Mouse (Mus musculus) neural tube, embryonic 13.5 days (tissue): ENCODE results near the gene Lrrtm4. TPM values are rescaled to one million over a fixed set of nuclear protein-coding genes. Genes with fewer than 3 reads are reported as not detected.

Experiments used
- ATAC-seq: fragments of 200-750 bp; cut with Nextera tagmentation; 2 replicates; pipeline ENCODE4 v1.8.0; 2017; ENCODE audit warnings: low read depth, mild to moderate bottlenecking, moderate TSS enrichment, moderate library complexity
- H3K27ac ChIP-seq: fragments of 300-500 bp; sonication (generic); replicated peaks from 2 replicates; pipeline ENCODE4 v1.5.1; 2015; ENCODE audit warnings: moderate library complexity, mild to moderate bottlenecking, inconsistent platforms
- H3K27me3 ChIP-seq: fragments of 300-500 bp; sonication (generic); 2 replicates; pipeline ENCODE4 v1.6.1; 2015; ENCODE audit warnings: mild to moderate bottlenecking, inconsistent platforms
- H3K36me3 ChIP-seq: fragments of 300-500 bp; sonication (generic); 2 replicates; pipeline ENCODE4 v1.6.1; 2015; ENCODE audit warnings: mild to moderate bottlenecking, inconsistent platforms
- H3K4me1 ChIP-seq: fragments of 300-500 bp; sonication (generic); replicated peaks from 2 replicates; pipeline ENCODE4 v1.6.1; 2015; ENCODE audit warnings: inconsistent platforms
- H3K4me2 ChIP-seq: fragments of 300-500 bp; sonication (generic); 2 replicates; pipeline ENCODE4 v1.6.1; 2015; ENCODE audit warnings: inconsistent platforms, mild to moderate bottlenecking, moderate library complexity
- H3K4me3 ChIP-seq: fragments of 300-500 bp; sonication (generic); 2 replicates; pipeline ENCODE4 v1.5.1; 2015; ENCODE audit warnings: mild to moderate bottlenecking, inconsistent platforms
- H3K9ac ChIP-seq: fragments of 300-500 bp; sonication (generic); 2 replicates; pipeline ENCODE4 v1.6.1; 2015; ENCODE audit warnings: moderate library complexity, mild to moderate bottlenecking, inconsistent platforms
- H3K9me3 ChIP-seq: fragments of 300-500 bp; sonication (generic); 2 replicates; pipeline ENCODE4 v1.6.1; 2016; ENCODE audit warnings: inconsistent platforms
- WGBS: fragments of 180-500 bp; shearing (Covaris S2); methylation state at CpG from one replicate; pipeline ENCODE4 v1.1.7; 2015; 5-methylcytosine and 5-hydroxymethylcytosine counted together
- polyA plus RNA-seq: library from polyadenylated mRNA; unstranded; fragments of >200 nt; fragmentation: Nextera tagmentation; extraction: Ambion mirVana; gene quantifications from 2 replicates; pipeline ENCODE4 v1.2.1, GENCODE M21; 2015

The Lrrtm4 gene
- polyA plus RNA-seq, 1 experiment from 2014 or later = 11.1 TPM

DNA sequence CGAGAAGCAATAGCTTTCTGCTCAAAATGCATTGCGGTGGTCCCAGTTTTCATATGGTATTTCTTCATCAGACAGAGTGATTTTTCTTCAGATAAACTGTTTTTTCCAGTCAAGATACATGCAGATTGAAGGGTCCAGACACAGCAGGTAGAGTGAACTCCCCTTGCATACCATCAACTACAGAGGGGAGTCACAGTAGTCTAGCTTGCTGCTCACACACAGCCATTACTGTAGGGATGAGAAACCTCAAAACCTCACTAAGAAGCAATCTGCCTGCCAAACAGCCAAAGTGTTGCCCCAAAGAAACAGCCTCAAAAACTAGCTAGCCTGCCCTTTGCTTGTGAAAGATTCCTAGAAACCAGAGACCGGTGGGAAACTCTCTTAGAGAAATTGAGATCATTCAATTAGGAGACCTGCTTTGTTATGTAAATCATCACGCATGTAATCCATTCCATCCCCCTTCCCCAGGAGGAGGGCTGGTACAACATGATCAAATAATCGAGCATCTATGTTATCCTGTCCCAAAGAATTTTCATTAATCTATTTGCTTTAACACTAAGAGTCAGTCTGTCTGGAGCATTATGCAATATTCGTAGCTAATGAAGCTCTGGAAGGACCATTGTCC is 166.9 kb downstream of the Lrrtm4 start:
- no peak overlapping the region for H3K4me3 ChIP-seq
- no peaks in the 10 kb centered on the region for H3K4me1 ChIP-seq
- 59% methylated on average over 6 of the region's 6 CpGs for WGBS
- ATAC-seq = no peak
- H3K27ac ChIP-seq = no peak overlapping the region
- H3K4me2 ChIP-seq = no peak overlapping the region
- no peaks in the 10 kb centered on the region for H3K27me3 ChIP-seq
- H3K9me3 ChIP-seq = no peaks in the 10 kb centered on the region
- no peaks in the 10 kb centered on the region for H3K36me3 ChIP-seq
- H3K9ac ChIP-seq = no peak overlapping the region

DNA sequence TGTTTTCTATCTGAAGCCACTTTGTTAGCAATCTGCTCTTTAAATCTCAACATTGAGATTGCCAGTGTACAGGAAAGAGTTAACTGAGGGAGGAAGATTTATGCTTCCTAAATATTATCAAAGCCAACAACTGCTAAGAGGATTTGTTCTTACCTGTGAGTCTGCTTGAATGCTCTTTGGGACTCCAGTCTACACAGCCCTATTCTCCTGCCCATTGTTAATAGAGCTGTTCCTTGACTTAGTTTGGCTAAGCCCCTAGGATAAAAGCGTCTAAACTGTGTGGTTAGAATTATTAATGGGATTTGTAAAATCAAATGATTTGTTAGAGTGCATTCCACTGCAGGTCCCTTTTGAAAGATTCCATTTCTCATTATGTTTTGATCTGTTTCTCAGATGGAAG is 168.1 kb downstream of the Lrrtm4 start:
- H3K4me1 ChIP-seq = no peaks in the 10 kb centered on the region
- 62% methylated on average over 1 of the region's 1 CpGs for WGBS
- no peak overlapping the region for H3K9ac ChIP-seq
- no peak overlapping the region for H3K27ac ChIP-seq
- H3K36me3 ChIP-seq = no peaks in the 10 kb centered on the region
- H3K4me2 ChIP-seq = no peak overlapping the region
- ATAC-seq = no peak
- H3K4me3 ChIP-seq = no peak overlapping the region
- H3K9me3 ChIP-seq = no peaks in the 10 kb centered on the region
- no peaks in the 10 kb centered on the region for H3K27me3 ChIP-seq

DNA sequence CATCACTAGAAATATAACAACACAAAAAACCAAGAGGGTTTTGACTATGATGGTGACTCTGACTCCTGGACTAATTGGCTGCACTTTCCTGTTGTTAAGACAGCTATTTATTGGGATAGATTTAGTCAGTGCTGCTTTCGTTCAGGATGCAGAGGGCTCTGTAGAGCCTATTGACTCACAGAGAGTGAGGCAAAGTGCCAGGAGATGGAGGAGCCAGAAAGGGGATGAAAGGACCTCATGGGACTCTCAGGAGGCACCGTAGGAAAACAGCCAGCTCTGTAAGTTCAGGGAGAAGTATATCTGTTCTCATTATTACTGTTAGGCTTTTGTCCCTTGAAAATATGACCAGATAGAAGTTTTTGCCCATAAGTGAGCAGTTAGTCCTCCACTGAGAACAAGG is 190.8 kb downstream of the Lrrtm4 start:
- 53% methylated on average over 2 of the region's 2 CpGs for WGBS
- no peaks in the 10 kb centered on the region for H3K36me3 ChIP-seq
- no peak overlapping the region for H3K4me3 ChIP-seq
- no peak overlapping the region for H3K9ac ChIP-seq
- no peak overlapping the region for H3K27ac ChIP-seq
- H3K4me1 ChIP-seq = no peaks in the 10 kb centered on the region
- H3K9me3 ChIP-seq = no peaks in the 10 kb centered on the region
- H3K27me3 ChIP-seq = no peaks in the 10 kb centered on the region
- H3K4me2 ChIP-seq = no peak overlapping the region
- no peak for ATAC-seq

DNA sequence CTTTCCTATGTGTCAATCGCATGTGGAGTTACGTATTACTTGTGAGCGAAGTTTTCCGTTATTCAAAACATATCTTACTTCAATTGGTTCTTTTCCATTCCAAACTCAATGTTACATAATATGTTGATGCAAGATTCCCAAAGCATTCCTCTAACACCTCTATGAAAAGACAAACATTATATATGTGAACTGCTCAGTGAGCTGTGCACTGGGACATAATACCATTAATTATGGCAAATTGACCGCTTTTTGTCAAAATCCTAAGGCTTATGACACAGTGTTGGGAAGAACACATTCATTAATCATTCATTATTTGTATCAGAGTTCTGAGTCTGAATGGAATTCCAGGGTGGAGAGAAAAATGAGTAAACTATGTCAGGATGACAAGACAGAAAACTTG is 191.6 kb downstream of the Lrrtm4 start:
- H3K36me3 ChIP-seq = no peaks in the 10 kb centered on the region
- no peak for ATAC-seq
- no peaks in the 10 kb centered on the region for H3K9me3 ChIP-seq
- H3K9ac ChIP-seq = no peak overlapping the region
- H3K27me3 ChIP-seq = no peaks in the 10 kb centered on the region
- no peak overlapping the region for H3K4me2 ChIP-seq
- WGBS = 91% methylated on average over 5 of the region's 5 CpGs
- H3K27ac ChIP-seq = no peak overlapping the region
- no peak overlapping the region for H3K4me3 ChIP-seq
- no peaks in the 10 kb centered on the region for H3K4me1 ChIP-seq

DNA sequence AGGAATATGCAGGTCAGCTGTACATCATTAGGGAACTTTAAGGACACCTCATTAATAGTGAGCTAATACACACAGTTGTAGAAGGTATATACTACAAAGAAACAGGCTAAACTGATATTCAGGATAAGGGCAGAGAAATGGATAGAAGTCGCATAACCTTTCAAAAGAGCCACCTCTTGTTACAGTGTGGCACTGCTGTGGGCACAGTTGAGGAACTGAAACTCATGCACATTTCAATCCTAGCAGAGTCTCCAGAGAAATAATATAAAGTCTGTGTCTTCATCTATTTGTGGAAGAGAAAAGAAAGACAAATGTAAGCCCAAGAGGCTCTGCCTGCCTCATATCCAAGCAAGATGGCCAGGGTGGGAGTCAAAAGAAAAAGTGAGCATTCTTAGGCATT is 242.9 kb downstream of the Lrrtm4 start:
- H3K27ac ChIP-seq = no peak overlapping the region
- H3K9me3 ChIP-seq = no peaks in the 10 kb centered on the region
- no peaks in the 10 kb centered on the region for H3K4me1 ChIP-seq
- H3K9ac ChIP-seq = no peak overlapping the region
- H3K4me2 ChIP-seq = no peak overlapping the region
- ATAC-seq = no peak
- H3K4me3 ChIP-seq = no peak overlapping the region
- no peaks in the 10 kb centered on the region for H3K36me3 ChIP-seq
- WGBS = 100% methylated on average over 1 of the region's 1 CpGs
- no peaks in the 10 kb centered on the region for H3K27me3 ChIP-seq

DNA sequence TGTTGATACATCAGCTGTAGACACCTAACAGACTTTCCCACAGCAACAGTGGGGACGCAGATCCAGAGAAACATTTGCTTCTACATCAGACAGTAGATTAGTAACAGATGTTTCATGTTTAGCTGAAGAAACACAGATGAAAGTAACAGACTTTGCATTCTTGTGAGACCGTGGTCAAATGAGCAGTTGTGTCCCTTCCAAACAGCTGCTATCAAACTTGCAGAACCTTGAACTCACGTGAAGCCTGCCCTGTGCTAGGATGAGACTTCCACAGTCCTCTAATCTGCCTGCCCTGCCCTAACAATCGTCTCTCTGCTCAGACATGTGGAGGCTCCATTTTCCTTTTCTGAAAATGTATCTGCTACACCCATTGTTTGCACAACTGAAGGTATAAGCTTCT is 245.3 kb downstream of the Lrrtm4 start:
- Histone ChIP-seq H3K4me3 (no peak overlapping the region), H3K4me1 (no peaks in the 10 kb centered on the region), H3K36me3 (no peaks in the 10 kb centered on the region), H3K27me3 (no peaks in the 10 kb centered on the region), H3K9ac (no peak overlapping the region), H3K27ac (no peak overlapping the region), H3K4me2 (no peak overlapping the region), H3K9me3 (no peaks in the 10 kb centered on the region)
- WGBS = 83% methylated on average over 4 of the region's 4 CpGs
- ATAC-seq = no peak

DNA sequence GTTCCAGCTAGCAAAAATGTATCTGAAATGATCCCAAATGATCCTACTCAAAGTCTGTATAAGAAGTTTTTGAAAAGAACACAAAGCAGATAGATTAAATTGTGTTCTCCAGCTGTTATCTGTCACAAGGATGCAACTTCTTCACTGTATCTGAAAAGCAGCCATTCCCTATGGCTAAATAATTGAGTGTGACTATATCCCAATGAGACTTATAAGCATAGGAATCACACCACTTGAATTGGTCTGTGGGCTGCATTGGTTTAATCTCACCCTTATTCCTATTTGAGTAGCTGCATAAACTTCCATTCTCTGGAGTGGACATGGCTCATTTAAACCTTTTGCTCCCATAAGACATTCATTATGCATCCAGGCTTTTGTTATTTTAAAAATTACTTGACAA is 245.9 kb downstream of the Lrrtm4 start:
- no peak for ATAC-seq
- Histone ChIP-seq H3K36me3 (no peaks in the 10 kb centered on the region), H3K9ac (no peak overlapping the region), H3K27me3 (no peaks in the 10 kb centered on the region), H3K9me3 (no peaks in the 10 kb centered on the region), H3K27ac (no peak overlapping the region), H3K4me2 (no peak overlapping the region), H3K4me1 (no peaks in the 10 kb centered on the region), H3K4me3 (no peak overlapping the region)

DNA sequence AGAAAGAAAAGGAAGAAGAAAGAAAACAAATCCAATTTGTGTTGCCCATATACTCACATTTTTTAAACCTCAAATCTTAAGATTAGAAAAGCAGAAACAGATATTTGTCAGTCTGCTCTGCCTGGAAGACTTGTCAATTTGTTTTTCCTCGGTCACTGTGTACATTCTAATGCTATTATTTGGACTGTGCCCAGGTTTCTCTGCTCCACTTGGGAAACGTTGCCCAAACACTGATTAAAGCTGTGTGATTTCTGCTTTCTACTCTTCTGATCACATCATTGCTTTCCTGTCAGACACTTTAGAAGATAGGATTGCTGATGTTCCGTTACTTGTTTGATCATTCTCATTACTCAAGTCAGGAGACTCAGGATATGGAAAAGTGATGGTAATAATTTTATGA is 247.1 kb downstream of the Lrrtm4 start:
- Histone ChIP-seq H3K27me3 (no peaks in the 10 kb centered on the region), H3K4me3 (no peak overlapping the region), H3K9ac (no peak overlapping the region), H3K4me2 (no peak overlapping the region), H3K9me3 (no peaks in the 10 kb centered on the region), H3K4me1 (no peaks in the 10 kb centered on the region), H3K36me3 (no peaks in the 10 kb centered on the region), H3K27ac (no peak overlapping the region)
- WGBS = 78% methylated on average over 3 of the region's 3 CpGs
- ATAC-seq = no peak

DNA sequence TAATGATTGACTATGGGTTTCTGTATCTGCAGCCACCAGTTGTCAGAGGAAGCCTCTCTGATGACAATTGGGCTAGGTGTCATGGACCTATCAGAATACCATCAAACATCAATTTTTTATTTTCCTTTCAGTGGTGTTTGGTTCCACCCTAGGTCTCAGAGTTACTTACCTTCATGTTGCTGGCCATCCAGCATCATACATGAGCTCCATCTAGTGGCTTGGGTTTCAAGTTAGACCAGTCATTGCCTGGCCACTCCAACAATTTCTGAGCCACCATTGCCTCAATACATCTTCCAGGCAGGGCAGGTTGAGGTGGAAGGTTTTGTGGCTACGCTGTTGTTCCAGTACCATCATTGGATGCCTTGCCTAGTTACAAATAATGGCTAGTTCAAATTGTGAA is 268.3 kb downstream of the Lrrtm4 start:
- 94% methylated on average over 1 of the region's 1 CpGs for WGBS
- no peak overlapping the region for H3K4me2 ChIP-seq
- no peak overlapping the region for H3K27ac ChIP-seq
- no peak overlapping the region for H3K9ac ChIP-seq
- no peaks in the 10 kb centered on the region for H3K9me3 ChIP-seq
- H3K4me1 ChIP-seq = no peaks in the 10 kb centered on the region
- no peak for ATAC-seq
- H3K4me3 ChIP-seq = no peak overlapping the region
- H3K36me3 ChIP-seq = no peaks in the 10 kb centered on the region
- H3K27me3 ChIP-seq = no peaks in the 10 kb centered on the region

DNA sequence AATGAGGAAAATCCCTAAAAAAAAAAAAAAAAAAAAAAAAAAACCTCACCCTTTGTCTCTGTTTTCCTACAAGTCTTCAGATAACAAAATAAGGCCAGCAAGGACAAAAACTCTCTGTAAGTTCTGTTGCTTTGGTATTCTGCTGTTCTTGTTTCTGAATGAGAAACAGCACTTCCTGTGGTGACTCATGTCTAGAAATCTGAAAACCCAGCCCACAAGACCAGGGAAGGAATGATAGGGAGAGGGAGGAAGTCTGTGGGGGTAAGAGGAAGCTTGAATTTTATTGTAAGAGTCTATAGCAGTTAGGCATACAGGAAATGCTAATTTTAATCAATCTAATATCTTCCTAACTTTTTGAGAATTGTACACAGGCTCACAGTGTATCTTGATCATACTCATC is 283.2 kb downstream of the Lrrtm4 start:
- Histone ChIP-seq H3K27ac (no peak overlapping the region), H3K4me2 (no peak overlapping the region), H3K36me3 (no peaks in the 10 kb centered on the region), H3K9ac (no peak overlapping the region), H3K27me3 (no peaks in the 10 kb centered on the region), H3K4me3 (no peak overlapping the region), H3K4me1 (no peaks in the 10 kb centered on the region), H3K9me3 (no peaks in the 10 kb centered on the region)
- no peak for ATAC-seq

DNA sequence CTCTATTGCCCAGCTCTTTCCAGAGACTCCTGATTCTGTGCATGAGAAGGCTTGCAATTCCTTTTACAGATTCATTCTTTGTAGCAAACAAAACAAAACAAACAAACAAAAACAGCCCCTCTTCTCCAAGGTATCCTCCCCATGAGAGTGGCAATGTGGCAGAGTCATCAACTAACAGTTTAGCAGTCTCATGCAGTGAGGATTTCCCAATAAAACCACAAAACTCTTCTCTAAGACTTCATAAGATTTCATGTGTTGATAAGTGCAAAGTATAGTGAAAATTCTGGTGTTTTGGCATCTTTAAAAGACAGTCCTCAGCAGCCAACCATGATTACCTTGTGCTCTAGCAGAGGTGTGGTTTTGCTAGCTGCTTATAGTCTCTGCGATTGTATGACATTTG is 284.9 kb downstream of the Lrrtm4 start:
- no peak overlapping the region for H3K9ac ChIP-seq
- H3K36me3 ChIP-seq = no peaks in the 10 kb centered on the region
- ATAC-seq = no peak
- no peak overlapping the region for H3K4me2 ChIP-seq
- no peaks in the 10 kb centered on the region for H3K4me1 ChIP-seq
- WGBS = 96% methylated on average over 1 of the region's 1 CpGs
- no peaks in the 10 kb centered on the region for H3K9me3 ChIP-seq
- no peak overlapping the region for H3K4me3 ChIP-seq
- no peaks in the 10 kb centered on the region for H3K27me3 ChIP-seq
- no peak overlapping the region for H3K27ac ChIP-seq

DNA sequence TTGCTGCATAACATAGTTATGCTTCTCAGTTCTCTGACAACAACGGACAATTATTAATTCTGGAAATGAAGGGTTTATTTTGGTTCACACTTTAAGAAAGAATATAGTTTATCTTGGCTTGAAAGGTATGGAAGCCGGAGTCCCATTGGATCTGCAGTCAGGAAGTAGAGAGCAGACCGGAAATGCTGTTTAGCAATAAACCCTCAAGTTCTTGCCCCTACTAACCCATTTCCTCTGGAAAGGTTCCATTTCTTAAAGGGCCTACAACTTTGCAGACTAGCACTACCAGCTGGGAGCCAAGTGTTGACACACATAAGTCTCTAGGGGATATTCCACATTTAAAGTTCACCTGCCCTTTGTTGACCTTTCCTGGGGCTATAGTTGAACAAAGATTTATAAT is 309.7 kb downstream of the Lrrtm4 start:
- Histone ChIP-seq H3K36me3 (no peaks in the 10 kb centered on the region), H3K27me3 (no peaks in the 10 kb centered on the region), H3K4me2 (no peak overlapping the region), H3K4me3 (no peak overlapping the region), H3K27ac (no peak overlapping the region), H3K4me1 (no peaks in the 10 kb centered on the region), H3K9me3 (no peaks in the 10 kb centered on the region), H3K9ac (no peak overlapping the region)
- ATAC-seq = no peak
- WGBS = 87% methylated on average over 3 of the region's 3 CpGs

DNA sequence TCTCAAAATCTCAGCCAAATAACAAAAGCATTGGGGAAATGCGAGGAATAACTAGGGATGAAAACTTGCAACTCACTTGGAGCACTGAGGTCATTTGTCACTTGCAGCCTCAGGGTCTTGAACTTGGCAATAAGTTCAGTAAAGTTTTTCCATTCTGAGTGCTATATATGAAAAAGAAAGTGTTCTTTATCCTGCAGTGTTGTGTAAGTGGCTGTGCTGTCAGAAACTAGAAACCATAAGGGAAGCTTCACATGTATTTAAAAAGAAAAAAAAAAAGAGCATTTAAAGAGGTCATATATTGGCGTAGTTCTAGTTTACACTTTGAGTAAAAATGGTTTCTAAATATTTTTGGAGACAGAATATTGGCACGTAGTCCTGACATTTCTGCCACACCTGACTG is 313.1 kb downstream of the Lrrtm4 start:
- no peak for ATAC-seq

More for the DNA sequence above, 313.1 kb downstream of the Lrrtm4 start:
- Histone ChIP-seq H3K27me3 (no peaks in the 10 kb centered on the region), H3K4me2 (no peak overlapping the region), H3K9me3 (no peaks in the 10 kb centered on the region), H3K4me1 (no peaks in the 10 kb centered on the region), H3K27ac (no peak overlapping the region), H3K36me3 (no peaks in the 10 kb centered on the region), H3K9ac (no peak overlapping the region), H3K4me3 (no peak overlapping the region)
- 83% methylated on average over 3 of the region's 3 CpGs for WGBS
